Mouse (Mus musculus) mouse trophoblast stem cell (cell line): Measurements from ENCODE around the gene Gpkow.
"Not testable (repeated sequence)": the region's sequence is repeated elsewhere in the genome, so short reads cannot be mapped to it uniquely, and the experiment has no call there.

Experiments used
- in situ Hi-C, 2 experiments: fragments of 300-500 bp; cut with MseI, MboI; formaldehyde crosslinking; loops; 2 replicates in 1 of 2; 3 replicates in 1 of 2; pipeline ENCODE4 v1.15.1; 2025

The Gpkow gene

GRCm38 (mm10) chrX:7743470-7743869, 46.5 kb downstream of the Gpkow start:
- in situ Hi-C loops: no loop called here

GRCm38 (mm10) chrX:7744940-7745339, 48.0 kb downstream of the Gpkow start:
- in situ Hi-C loops: no loop called here

DNA sequence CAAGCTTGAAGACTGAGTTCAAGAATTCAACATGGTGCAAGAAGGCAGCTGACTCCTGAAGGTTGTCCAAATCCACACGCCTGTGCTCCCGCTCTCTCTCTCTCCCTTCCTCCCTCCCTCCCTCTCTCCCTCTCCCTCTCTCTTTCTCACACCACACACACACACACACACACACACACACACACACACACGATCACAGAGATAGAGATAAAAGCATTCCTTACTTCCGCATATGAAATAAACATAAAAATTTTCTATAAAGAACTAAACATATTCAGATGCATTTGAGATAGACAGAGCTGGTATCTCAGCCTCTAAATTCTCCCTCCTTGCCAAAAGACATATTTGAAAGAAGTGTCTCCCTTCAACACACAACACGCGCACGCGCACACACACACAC, 48.5 kb downstream of the Gpkow start:
- in situ Hi-C loops: no loop called here

- in situ Hi-C loops: no loop called here
These were observed 53.6 kb downstream of the Gpkow start, which contains the start of gene Ccdc120 for GRCm38 (mm10) chrX:7750432-7751116. Gene Ccdc120 (minus strand): TSS chrX:7750905.

DNA sequence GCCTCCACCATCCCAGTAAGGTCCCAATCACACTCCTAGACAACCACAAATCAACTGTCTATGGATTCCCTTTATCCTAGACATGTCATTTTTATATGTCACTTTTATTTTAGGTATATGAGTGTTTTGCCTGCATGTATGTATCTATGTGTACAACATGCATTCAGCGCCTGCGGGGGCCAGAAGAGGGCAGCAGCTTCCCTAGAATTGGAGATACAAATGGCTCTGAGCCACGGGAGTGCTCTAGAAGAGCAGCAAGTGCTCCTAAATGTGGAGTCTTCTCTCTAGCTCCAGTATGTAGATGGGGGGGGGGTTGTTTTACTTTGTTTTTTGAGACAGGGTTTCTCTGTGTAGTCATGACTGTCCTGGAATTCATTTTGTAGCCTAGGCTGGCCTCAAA, 56.7 kb downstream of the Gpkow start:
- in situ Hi-C loops: not testable (repeated sequence)
